Mouse (Mus musculus): ENCODE results near the gene Olfr427.

DNA sequence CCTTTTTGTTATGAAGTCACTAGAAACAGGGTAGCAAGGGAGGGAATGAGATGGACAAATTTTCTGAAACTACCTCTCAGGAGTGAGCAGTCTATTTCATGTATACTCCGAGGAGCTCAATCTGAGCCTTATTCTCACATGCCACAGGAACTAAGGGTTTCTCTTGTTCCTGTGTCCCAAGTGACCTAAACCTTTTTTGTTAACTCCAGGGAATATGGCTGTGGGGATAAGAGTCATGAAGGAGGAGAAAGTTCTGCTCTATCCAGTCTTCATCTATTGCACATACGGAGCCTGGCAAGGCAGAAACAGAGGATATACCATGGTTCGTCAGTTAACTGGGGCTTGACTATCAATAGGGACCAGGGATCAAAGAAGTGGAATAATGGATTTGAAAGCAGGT is 30.4 kb upstream of the Olfr427 start, which contains the start of gene Olfr430:
- TF ChIP-seq POLR2A (IDR thresholded peaks at IDR 0.05; ENCODE audit: low read depth, low read length) (no peak), CTCF (conservative IDR thresholded peaks at IDR 0.05; ENCODE audit: insufficient read depth, insufficient read length, low read depth, low read length) (no peak)

All from kidney, adult 2 months (tissue).